Mouse (Mus musculus) CH12.LX (cell line): ENCODE results near the gene Clspn. TPM values are rescaled to one million over a fixed set of nuclear protein-coding genes. Genes with fewer than 3 reads are reported as not detected.

Experiments used
- DNase-seq: peaks from one replicate; pipeline ENCODE4 v3.0.0-alpha.2; 2013; ENCODE audit errors: extremely low read depth
- H3K27ac ChIP-seq: 2 replicates; pipeline ENCODE4 v1.5.1; 2012; ENCODE audit warnings: low read depth, mild to moderate bottlenecking, control low read depth, moderate library complexity; ENCODE audit not compliant: insufficient read depth
- H3K27me3 ChIP-seq: replicated peaks from 2 replicates; pipeline ENCODE3; 2012; ENCODE audit warnings: inconsistent platforms
- H3K36me3 ChIP-seq, 2 experiments: replicated peaks in 1 of 2; 2 replicates each; pipeline versions ENCODE3 to v1.6.1; 2012; ENCODE audit warnings: inconsistent platforms in 1 of 2, low read length in 1 of 2, mild to moderate bottlenecking in 1 of 2, mixed read lengths in 1 of 2, moderate library complexity in 1 of 2; ENCODE audit not compliant: control insufficient read depth in 1 of 2, insufficient read depth in 1 of 2
- H3K4me1 ChIP-seq, 2 experiments: 2 replicates each; pipeline ENCODE4 v1.6.1; 2012; ENCODE audit warnings: inconsistent platforms in 1 of 2, moderate library complexity in 1 of 2; ENCODE audit not compliant: insufficient read depth in 2 of 2, control insufficient read depth in 1 of 2
- H3K4me2 ChIP-seq: 2 replicates; pipeline ENCODE4 v1.6.1; 2012; ENCODE audit warnings: low read depth, mild to moderate bottlenecking, control low read depth; ENCODE audit not compliant: poor library complexity, insufficient read depth, severe bottlenecking
- H3K4me3 ChIP-seq, 3 experiments: fragments of 150-350 bp in 1 of 3; sonication (generic) in 1 of 3; replicated peaks in 1 of 3; 2 replicates each; pipeline versions ENCODE3 to v1.5.1; 2011 to 2012; ENCODE audit warnings: low read depth in 2 of 3, low read length in 2 of 3, mild to moderate bottlenecking in 2 of 3, moderate library complexity in 2 of 3, control low read depth in 1 of 3, improper control_type of control experiment in 1 of 3, inconsistent platforms in 1 of 3, mixed read lengths in 1 of 3; ENCODE audit not compliant: poor library complexity in 1 of 3
- H3K79me2 ChIP-seq: replicated peaks from 2 replicates; pipeline ENCODE4 v1.6.1; 2012; ENCODE audit warnings: mild to moderate bottlenecking, moderate library complexity; ENCODE audit not compliant: control insufficient read depth, poor library complexity, insufficient read depth, severe bottlenecking; ENCODE audit errors: extremely low read depth
- H3K9ac ChIP-seq: 2 replicates; pipeline ENCODE4 v1.6.1; 2012; ENCODE audit warnings: low read depth, mild to moderate bottlenecking, control low read depth, moderate library complexity; ENCODE audit not compliant: insufficient read depth
- H3K9me3 ChIP-seq: replicated peaks from 2 replicates; pipeline ENCODE3; 2012; ENCODE audit warnings: low read length, inconsistent platforms, mixed read lengths
- CHD1 ChIP-seq: IDR thresholded peaks from 2 replicates; pipeline ENCODE4 v1.6.1; 2012; ENCODE audit warnings: low read depth, low read length, improper control_type of control experiment, inconsistent platforms
- CHD2 ChIP-seq: IDR thresholded peaks from 2 replicates; pipeline ENCODE4 v1.6.1; 2011; ENCODE audit warnings: low read length, improper control_type of control experiment
- CTCF ChIP-seq, 2 experiments: IDR thresholded peaks in 1 of 2; conservative IDR thresholded peaks in 1 of 2; 2 replicates each; pipeline ENCODE4 v1.5.1; 2011 to 2012; ENCODE audit warnings: low read depth in 2 of 2, low read length in 2 of 2, improper control_type of control experiment in 1 of 2, inconsistent platforms in 1 of 2, mild to moderate bottlenecking in 1 of 2, moderate library complexity in 1 of 2
- E2F4 ChIP-seq: IDR thresholded peaks from 2 replicates; pipeline ENCODE4 v1.6.1; 2011; ENCODE audit warnings: low read depth, low read length, improper control_type of control experiment; ENCODE audit not compliant: insufficient replicate concordance
- GABPA ChIP-seq: IDR thresholded peaks from 2 replicates; pipeline ENCODE4 v1.6.1; 2012; ENCODE audit warnings: low read depth, low read length, improper control_type of control experiment, inconsistent platforms; ENCODE audit not compliant: insufficient replicate concordance
- IRF4 ChIP-seq: IDR thresholded peaks from 2 replicates; pipeline ENCODE4 v1.6.1; 2014; ENCODE audit warnings: low read depth, mild to moderate bottlenecking, inconsistent platforms, low read length, improper control_type of control experiment
- JUND ChIP-seq: conservative IDR thresholded peaks from 2 replicates; pipeline ENCODE4 v1.6.1; 2011; ENCODE audit warnings: low read depth, low read length, improper control_type of control experiment
- MAFK ChIP-seq: IDR thresholded peaks from 2 replicates; pipeline ENCODE4 v1.6.1; 2011; ENCODE audit warnings: low read length, improper control_type of control experiment; ENCODE audit not compliant: insufficient replicate concordance
- MAX ChIP-seq: IDR thresholded peaks from 2 replicates; pipeline ENCODE4 v1.6.1; 2011; ENCODE audit warnings: low read length, improper control_type of control experiment
- MAZ ChIP-seq: IDR thresholded peaks from 2 replicates; pipeline ENCODE4 v1.6.1; 2012; ENCODE audit warnings: low read depth, mild to moderate bottlenecking, inconsistent platforms, low read length, improper control_type of control experiment, moderate library complexity
- MYC ChIP-seq: IDR thresholded peaks from 2 replicates; pipeline ENCODE4 v1.6.1; 2011; ENCODE audit warnings: low read depth, mild to moderate bottlenecking, improper control_type of control experiment, low read length
- NELFE ChIP-seq: IDR thresholded peaks from 2 replicates; pipeline ENCODE4 v1.6.1; 2011; ENCODE audit warnings: low read depth, low read length, improper control_type of control experiment
- NRF1 ChIP-seq: IDR thresholded peaks from 2 replicates; pipeline ENCODE4 v1.6.1; 2014; ENCODE audit warnings: low read depth, mild to moderate bottlenecking, inconsistent platforms, low read length, improper control_type of control experiment, moderate library complexity
- POLR2A ChIP-seq: IDR thresholded peaks from 2 replicates; pipeline ENCODE4 v1.6.1; 2011; ENCODE audit warnings: low read depth, mild to moderate bottlenecking, improper control_type of control experiment, low read length
- RAD21 ChIP-seq: IDR thresholded peaks from 2 replicates; pipeline ENCODE4 v1.6.1; 2011; ENCODE audit warnings: low read depth, mild to moderate bottlenecking, low read length, improper control_type of control experiment, moderate library complexity
- SMC3 ChIP-seq: IDR thresholded peaks from 2 replicates; pipeline ENCODE4 v1.6.1; 2011; ENCODE audit warnings: low read depth, low read length, improper control_type of control experiment
- TBP ChIP-seq: conservative IDR thresholded peaks from 2 replicates; pipeline ENCODE4 v1.6.1; 2011; ENCODE audit warnings: low read depth, low read length, improper control_type of control experiment
- TCF12 ChIP-seq: IDR thresholded peaks from 2 replicates; pipeline ENCODE4 v1.6.1; 2014; ENCODE audit warnings: low read depth, mild to moderate bottlenecking, inconsistent platforms, low read length, improper control_type of control experiment
- UBTF ChIP-seq: IDR thresholded peaks from 2 replicates; pipeline ENCODE4 v1.6.1; 2012; ENCODE audit warnings: low read depth, mild to moderate bottlenecking, inconsistent platforms, low read length, improper control_type of control experiment, moderate library complexity
- USF1 ChIP-seq: IDR thresholded peaks from 2 replicates; pipeline ENCODE4 v1.6.1; 2014; ENCODE audit warnings: low read depth, mild to moderate bottlenecking, inconsistent platforms, low read length, improper control_type of control experiment
- ZC3H11A ChIP-seq: IDR thresholded peaks from 2 replicates; pipeline ENCODE4 v1.6.1; 2012; ENCODE audit warnings: low read depth, mild to moderate bottlenecking, inconsistent platforms, low read length, improper control_type of control experiment
- ZNF384 ChIP-seq: IDR thresholded peaks from 2 replicates; pipeline ENCODE4 v1.6.1; 2012; ENCODE audit warnings: low read depth, low read length, improper control_type of control experiment, inconsistent platforms
- dilution Hi-C: fragments of 300-500 bp; cut with MboI; formaldehyde crosslinking; loops from 2 replicates; pipeline ENCODE4 v1.14.3; 2020; ENCODE audit warnings: low sequenced_read_pairs; ENCODE audit not compliant: extremely low pct_unique_long_range_greater_than_20kb, extremely low pct_ligation_motif_present
- in situ Hi-C: fragments of 300-500 bp; cut with MboI; formaldehyde crosslinking; loops from 3 replicates; pipeline ENCODE4 v1.14.3; 2019; ENCODE audit warnings: low sequenced_read_pairs, low pct_ligation_motif_present, low pct_unique_long_range_greater_than_20kb, mixed read lengths
- polyA plus RNA-seq: library from polyadenylated mRNA; unstranded; fragments of >175 nt; gene quantifications from 2 replicates; pipeline ENCODE4 v1.2.1, GENCODE M21; 2012; ENCODE audit warnings: low read depth; ENCODE audit not compliant: insufficient read length
- total RNA-seq, 2 experiments: library from RNA; depleted of rRNA; stranded (reverse); fragments of 300-350 nt in 1 of 2; fragments of >200 nt in 1 of 2; gene quantifications; 2 replicates each; pipeline ENCODE4 v1.2.3; 2012 to 2014

The Clspn gene
- total and polyA plus RNA-seq, 3 experiments, result 25.5 to 90.0 (median 34.9) TPM

DNA sequence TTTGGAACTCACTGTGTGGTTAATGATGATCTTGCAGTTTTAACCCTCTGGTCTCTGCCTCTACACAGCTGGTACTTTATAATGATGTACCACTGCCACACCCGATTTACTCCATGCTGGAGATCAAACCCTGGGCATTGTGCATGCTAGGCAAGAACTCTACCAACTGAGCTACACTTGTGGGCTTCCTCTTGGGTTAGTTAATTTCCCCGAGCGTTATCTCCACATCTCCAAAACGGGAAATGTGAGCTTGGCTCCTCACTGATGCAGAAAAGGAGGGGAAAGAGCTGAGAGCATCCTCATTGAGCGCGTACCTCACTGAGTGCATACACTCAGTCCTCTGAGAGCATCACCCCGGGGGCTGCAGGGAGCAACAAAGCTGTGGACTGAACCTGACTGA lies 13.9 kb upstream of the Clspn start:
- dilution Hi-C loops, result no loop called here
- Histone ChIP-seq H3K4me3 (no peak overlapping the region), H3K4me2 (no peak overlapping the region), H3K27ac (no peak overlapping the region), H3K36me3 (no peaks in the 10 kb centered on the region), H3K79me2 (no peaks in the 10 kb centered on the region), H3K9ac (no peak overlapping the region), H3K4me1 (peaks cover 10 to 47% of the 10 kb centered on the region in 2 experiments; a peak in 3 of 4 replicates), H3K27me3 (no peaks in the 10 kb centered on the region), H3K9me3 (peaks cover 2% of the 10 kb centered on the region)
- TF ChIP-seq MAFK, result 0 out of 2 replicates have a peak, but pooled peaks have one; percentile 31
- TF ChIP-seq IRF4, result no peak
- no peak for DNase-seq
- in situ Hi-C loops, result loop anchor here (5.0 kb wide), 1 partner anchor 216 kb away; the partner anchor contains the start of gene Tekt2

- no peaks in the 10 kb centered on the region for H3K79me2 ChIP-seq
- in situ Hi-C loops, result no loop called here
- dilution Hi-C loops, result no loop called here
These were observed 11.7 kb upstream of the Clspn start for GRCm38 (mm10) chr4:126545016-126545415.

DNA sequence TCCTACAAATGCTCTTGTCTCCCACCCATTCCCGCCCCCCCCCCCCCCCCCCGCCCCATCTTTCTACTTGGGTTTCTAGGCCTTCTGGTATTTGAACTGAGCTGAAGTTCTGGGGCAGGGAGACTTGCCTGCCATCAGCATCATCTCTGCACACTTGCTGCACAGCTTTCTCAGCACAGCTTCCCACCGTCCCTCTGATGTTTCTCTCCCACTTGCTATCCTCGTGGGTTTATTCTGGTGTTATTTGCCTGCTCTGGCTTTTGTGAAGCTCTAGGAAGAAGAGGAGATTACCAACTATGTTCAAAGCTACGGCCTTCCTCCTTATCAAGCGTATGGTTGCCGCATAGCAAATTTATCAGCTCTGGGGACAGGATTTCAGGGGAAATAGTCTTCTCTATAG lies 11.0 kb upstream of the Clspn start:
- in situ Hi-C loops, result no loop called here
- H3K4me2 ChIP-seq, result no peak overlapping the region
- no peaks in the 10 kb centered on the region for H3K36me3 ChIP-seq
- no peak overlapping the region for H3K9ac ChIP-seq
- no peaks in the 10 kb centered on the region for H3K27me3 ChIP-seq
- no peak for TF ChIP-seq GABPA
- no peak for TF ChIP-seq USF1
- TF ChIP-seq POLR2A, result no peak
- no peak for TF ChIP-seq TBP
- no peak for TF ChIP-seq CHD1
- no peak for TF ChIP-seq ZC3H11A
- TF ChIP-seq MAX, result no peak
- no peak for TF ChIP-seq NELFE
- no peak for TF ChIP-seq CHD2
- TF ChIP-seq NRF1, result no peak
- no peak for TF ChIP-seq MYC
- TF ChIP-seq ZNF384, result no peak
- no peak for TF ChIP-seq RAD21
- no peak for TF ChIP-seq JUND
- TF ChIP-seq TCF12, result no peak
- TF ChIP-seq MAFK, result no peak
- TF ChIP-seq MAZ, result no peak
- TF ChIP-seq E2F4, result no peak
- no peak for TF ChIP-seq SMC3
- TF ChIP-seq, all 38 proteins: peak for 0
- H3K4me3 ChIP-seq, result no peak overlapping the region
- dilution Hi-C loops, result no loop called here
- H3K79me2 ChIP-seq, result no peaks in the 10 kb centered on the region
- H3K9me3 ChIP-seq, result peaks cover 3% of the 10 kb centered on the region
- H3K4me1 ChIP-seq, result peaks cover 9 to 24% of the 10 kb centered on the region in 2 experiments; a peak in 3 of 4 replicates
- DNase-seq, result no peak
- H3K27ac ChIP-seq, result no peak overlapping the region

More at GRCm38 (mm10) chr4:126545016-126545415, 11.7 kb upstream of the Clspn start:
- H3K4me1 ChIP-seq, result peaks cover 9 to 31% of the 10 kb centered on the region in 2 experiments; a peak in 3 of 4 replicates
- H3K9me3 ChIP-seq, result peaks cover 3% of the 10 kb centered on the region
- no peaks in the 10 kb centered on the region for H3K27me3 ChIP-seq
- no peaks in the 10 kb centered on the region for H3K36me3 ChIP-seq
- no peak overlapping the region for H3K9ac ChIP-seq
- TF ChIP-seq CTCF (conservative IDR thresholded peaks at IDR 0.05 in 1 of 2, IDR thresholded peaks at IDR 0.05 in 1 of 2; ENCODE audit: low read depth in 2 of 2, low read length in 2 of 2) (peak in 1 of 2 experiments; percentile 71; a peak in 3 of 4 replicates), UBTF (no peak), RAD21 (peak; percentile 70), SMC3 (peak; percentile 70)
- no peak overlapping the region for H3K27ac ChIP-seq
- peak; percentile 51 for DNase-seq
- no peak overlapping the region for H3K4me3 ChIP-seq
- no peak overlapping the region for H3K4me2 ChIP-seq
